Mouse (Mus musculus) lung, adult 18-20 months (tissue): ENCODE results near the gene Sypl.
A peak's percentile ranks its signal among the peaks of the same experiment; 100 is the strongest.

ENCODE experiments used
- DNase-seq, 2 experiments: peaks; one replicate each; pipeline ENCODE4 v3.0.0; 2022; ENCODE audit warnings: mixed read lengths in 2 of 2

Sypl gene

GRCm38 (mm10) chr12:33007176-33007575, 53.5 kb downstream of the Sypl start:
- no peak for DNase-seq

- peak; percentile 76 to 84 for DNase-seq
Measured at GRCm38 (mm10) chr12:33008305-33009110, 54.8 kb downstream of the Sypl start.

- no peak for DNase-seq
Measured at GRCm38 (mm10) chr12:33009206-33009966, 55.7 kb downstream of the Sypl start.

- DNase-seq = peak; percentile 72 to 74
Measured at GRCm38 (mm10) chr12:33010026-33010425, 56.3 kb downstream of the Sypl start.

GRCm38 (mm10) chr12:33014050-33014796, 60.5 kb downstream of the Sypl start:
- no peak for DNase-seq

GRCm38 (mm10) chr12:33015103-33015502, 61.4 kb downstream of the Sypl start:
- no peak for DNase-seq

GRCm38 (mm10) chr12:33016824-33017705, 63.4 kb downstream of the Sypl start:
- no peak for DNase-seq

- no peak for DNase-seq
Measured at GRCm38 (mm10) chr12:33018601-33019000, 64.9 kb downstream of the Sypl start.

- DNase-seq = peak; percentile 78 to 86
Measured at GRCm38 (mm10) chr12:33020011-33020410, 66.3 kb downstream of the Sypl start.

GRCm38 (mm10) chr12:33021140-33021539, 67.4 kb downstream of the Sypl start:
- DNase-seq = no peak

GRCm38 (mm10) chr12:33021751-33022150, 68.1 kb downstream of the Sypl start:
- no peak for DNase-seq

- DNase-seq = no peak
Measured at GRCm38 (mm10) chr12:33024524-33024923, 70.8 kb downstream of the Sypl start.

- peak; percentile 73 to 78 for DNase-seq
Measured at GRCm38 (mm10) chr12:33027093-33027492, 73.4 kb downstream of the Sypl start.

GRCm38 (mm10) chr12:33028109-33028691, 74.5 kb downstream of the Sypl start:
- DNase-seq = no peak

- peak in 1 of 2 experiments; percentile 20 for DNase-seq
Measured at GRCm38 (mm10) chr12:33028708-33029107, 75.0 kb downstream of the Sypl start.
